Mouse (Mus musculus) embryonic facial prominence, embryonic 14.5 days (tissue): Measurements from ENCODE around the gene Ythdf1. TPM values are rescaled to one million over a fixed set of nuclear protein-coding genes. Genes with fewer than 3 reads are reported as not detected.

ENCODE experiments used
- ATAC-seq: fragments of 200-750 bp; cut with Nextera tagmentation; 2 replicates; pipeline ENCODE4 v1.8.0; 2017; ENCODE audit warnings: low read depth, moderate number of reproducible peaks, moderate TSS enrichment
- DNase-seq: peaks from one replicate; pipeline ENCODE4 v3.0.0-alpha.2; 2015; ENCODE audit warnings: low spot score
- H3K27ac ChIP-seq: fragments of 300-500 bp; sonication (generic); replicated peaks from 2 replicates; pipeline ENCODE4 v1.5.1; 2014; ENCODE audit warnings: low read depth, mild to moderate bottlenecking, low read length, moderate library complexity
- H3K27me3 ChIP-seq: fragments of 300-500 bp; sonication (generic); replicated peaks from 2 replicates; pipeline ENCODE4 v1.6.1; 2014; ENCODE audit warnings: low read length; ENCODE audit not compliant: control insufficient read depth, insufficient read depth
- H3K36me3 ChIP-seq: fragments of 300-500 bp; sonication (generic); 2 replicates; pipeline ENCODE4 v1.6.1; 2014; ENCODE audit warnings: low read length, mixed read lengths; ENCODE audit not compliant: control insufficient read depth, insufficient read depth
- H3K4me1 ChIP-seq: fragments of 300-500 bp; sonication (generic); 2 replicates; pipeline ENCODE4 v1.6.1; 2014; ENCODE audit warnings: antibody characterized with exemption, low read length; ENCODE audit not compliant: control insufficient read depth, insufficient read depth
- H3K4me2 ChIP-seq: fragments of 300-500 bp; sonication (generic); 2 replicates; pipeline ENCODE4 v1.6.1; 2014; ENCODE audit warnings: low read depth, mild to moderate bottlenecking, low read length, moderate library complexity, mixed read lengths
- H3K4me3 ChIP-seq: fragments of 300-500 bp; sonication (generic); 2 replicates; pipeline ENCODE4 v1.5.1; 2014; ENCODE audit warnings: low read depth, mild to moderate bottlenecking, low read length
- H3K9ac ChIP-seq: fragments of 300-500 bp; sonication (generic); 2 replicates; pipeline ENCODE4 v1.6.1; 2014; ENCODE audit warnings: low read depth, mild to moderate bottlenecking, low read length, moderate library complexity, mixed read lengths
- H3K9me3 ChIP-seq: fragments of 300-500 bp; sonication (generic); 2 replicates; pipeline ENCODE4 v1.6.1; 2016; ENCODE audit warnings: low read length; ENCODE audit not compliant: control insufficient read depth
- WGBS: fragments of 180-500 bp; shearing (Covaris S2); extraction: QIAGEN DNeasy Blood & Tissue Kit; methylation state at CpG from one replicate; pipeline ENCODE4 v1.1.7; 2014; 5-methylcytosine and 5-hydroxymethylcytosine counted together
- polyA plus RNA-seq: library from polyadenylated mRNA; unstranded; fragments of >200 nt; fragmentation: Nextera tagmentation; extraction: Ambion mirVana; gene quantifications from 2 replicates; pipeline ENCODE4 v1.2.1, GENCODE M21; 2014

The Ythdf1 gene
- polyA plus RNA-seq, 1 experiment from 2014 or later, result 62.2 TPM

- Histone ChIP-seq H3K27me3 (no peaks in the 10 kb centered on the region), H3K4me2 (no peak overlapping the region), H3K4me1 (no peaks in the 10 kb centered on the region), H3K4me3 (no peak overlapping the region), H3K36me3 (no peaks in the 10 kb centered on the region), H3K9ac (no peak overlapping the region), H3K27ac (no peak overlapping the region), H3K9me3 (no peaks in the 10 kb centered on the region)
- ATAC-seq (no peak), DNase-seq (peak; percentile 55)
- WGBS, result 4% methylated on average over 4 of the region's 4 CpGs
Observed at GRCm38 (mm10) chr2:180925176-180925575, 4.4 kb upstream of the Ythdf1 start.

DNA sequence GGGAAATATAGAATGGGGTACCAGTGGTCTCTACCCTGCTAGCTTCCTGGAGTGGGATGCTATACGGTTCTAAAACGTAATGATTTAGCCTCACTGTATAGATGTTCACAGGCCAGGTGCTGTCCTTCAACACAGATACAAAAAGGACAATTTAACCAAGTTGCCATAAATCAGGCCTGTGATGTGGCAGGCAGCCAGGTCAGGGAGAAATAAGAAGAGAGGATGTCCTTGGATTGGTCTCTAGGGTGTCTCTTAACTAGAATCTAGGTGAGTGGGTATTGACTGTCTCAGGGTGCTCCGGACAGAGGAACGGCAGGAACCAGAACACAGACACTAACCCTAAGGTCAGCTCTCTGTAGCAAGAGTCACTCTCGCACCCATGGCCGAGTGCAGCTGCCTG, 2.0 kb upstream of the Ythdf1 start:
- WGBS, result 94% methylated on average over 6 of the region's 6 CpGs
- ATAC-seq (no peak), DNase-seq (no peak)
- Histone ChIP-seq H3K27ac (no peak overlapping the region), H3K4me1 (peaks cover 7% of the 10 kb centered on the region), H3K27me3 (no peaks in the 10 kb centered on the region), H3K4me2 (no peak overlapping the region), H3K9ac (no peak overlapping the region), H3K36me3 (peaks cover 13% of the 10 kb centered on the region), H3K9me3 (no peaks in the 10 kb centered on the region), H3K4me3 (no peak overlapping the region)

DNA sequence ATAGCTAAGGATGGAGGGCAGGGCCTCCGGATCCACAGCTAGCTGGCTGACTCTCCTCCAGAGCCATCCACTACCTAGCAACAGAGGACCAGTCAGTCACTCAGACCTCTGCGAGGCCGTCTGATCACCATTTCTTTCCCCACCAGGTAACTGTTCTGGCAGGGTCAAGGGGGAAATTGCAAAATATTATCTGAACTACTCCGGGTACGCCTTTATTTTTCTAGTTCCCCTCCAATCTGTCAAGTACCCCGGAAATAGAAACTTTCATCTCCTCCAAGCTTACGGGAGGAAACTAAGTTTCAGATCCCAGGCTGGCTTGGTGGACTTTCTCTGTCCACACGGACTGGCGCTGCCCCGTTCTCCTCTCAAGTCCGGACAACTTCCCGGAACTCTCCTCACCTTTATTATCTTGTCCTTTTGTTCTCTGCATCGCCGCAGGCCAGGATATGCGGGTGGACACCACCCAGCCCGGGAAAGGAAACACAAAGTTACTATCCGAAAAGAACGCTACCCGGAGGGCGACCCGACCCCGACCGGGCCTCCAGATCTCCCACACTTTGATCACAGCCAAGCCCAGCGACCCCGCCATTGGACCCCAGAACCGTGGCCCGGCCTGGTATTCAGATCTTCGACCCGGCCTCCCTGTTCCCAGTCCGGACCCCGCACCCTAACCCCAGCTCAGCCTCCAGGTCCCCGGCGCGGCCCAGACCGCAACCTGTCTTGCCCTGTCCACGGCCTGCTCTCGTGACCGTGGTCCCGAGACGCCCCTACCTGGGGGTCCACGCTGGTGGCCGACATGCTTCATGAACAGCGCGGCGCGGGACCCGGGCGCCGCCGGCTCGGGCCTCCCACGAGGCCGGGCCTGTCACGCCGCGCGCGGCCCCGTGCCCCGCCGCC, 588 bp downstream of the Ythdf1 start:
- H3K9ac ChIP-seq, result peak overlapping the region; percentile 95
- 1% methylated on average over 45 of the region's 61 CpGs for WGBS

DNA sequence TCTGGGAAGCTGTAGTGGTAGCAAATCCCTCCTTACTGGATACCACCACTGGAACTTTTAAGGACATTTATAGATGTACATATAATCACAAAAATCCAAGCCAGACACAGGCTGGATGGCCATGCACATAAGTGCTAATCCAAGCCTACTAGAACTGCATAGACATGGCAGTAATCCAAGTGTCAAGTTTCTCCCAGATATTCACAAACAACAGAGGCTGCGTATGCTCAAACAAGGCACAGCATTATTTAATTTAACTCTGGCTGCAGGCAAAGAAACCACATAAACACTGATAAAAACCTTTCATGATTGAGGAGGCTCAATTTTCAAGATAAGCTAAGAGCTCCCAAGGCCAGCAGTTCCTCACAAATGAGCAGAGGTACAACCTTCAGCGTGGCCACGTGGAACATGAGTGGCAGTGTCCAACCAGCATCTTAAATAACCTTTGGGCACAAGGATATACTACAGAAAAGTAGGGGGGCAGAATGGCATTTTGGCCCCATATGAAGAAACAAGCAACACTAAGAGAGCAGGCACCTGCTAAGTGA, 4.8 kb downstream of the Ythdf1 start:
- H3K9me3 ChIP-seq, result no peaks in the 10 kb centered on the region
- DNase-seq (peak; percentile 67), ATAC-seq (no peak)
- no peaks in the 10 kb centered on the region for H3K27me3 ChIP-seq
- peaks cover 7% of the 10 kb centered on the region for H3K4me1 ChIP-seq
- H3K36me3 ChIP-seq, result peaks cover 68% of the 10 kb centered on the region
- H3K9ac ChIP-seq, result no peak overlapping the region
- WGBS, result 55% methylated on average over 3 of the region's 3 CpGs
- H3K4me2 ChIP-seq, result no peak overlapping the region
- H3K4me3 ChIP-seq, result no peak overlapping the region
- H3K27ac ChIP-seq, result no peak overlapping the region

More for the DNA sequence above, 588 bp downstream of the Ythdf1 start:
- Histone ChIP-seq H3K4me2 (peak overlapping the region; percentile 79), H3K36me3 (peaks cover 30% of the 10 kb centered on the region), H3K27ac (peak overlapping the region; percentile 71), H3K4me1 (peaks cover 7% of the 10 kb centered on the region), H3K27me3 (no peaks in the 10 kb centered on the region), H3K4me3 (peak overlapping the region; percentile 100), H3K9me3 (no peaks in the 10 kb centered on the region)
- DNase-seq, result no peak
- ATAC-seq, result no peak; the same call in 1 of the 2 replicates

DNA sequence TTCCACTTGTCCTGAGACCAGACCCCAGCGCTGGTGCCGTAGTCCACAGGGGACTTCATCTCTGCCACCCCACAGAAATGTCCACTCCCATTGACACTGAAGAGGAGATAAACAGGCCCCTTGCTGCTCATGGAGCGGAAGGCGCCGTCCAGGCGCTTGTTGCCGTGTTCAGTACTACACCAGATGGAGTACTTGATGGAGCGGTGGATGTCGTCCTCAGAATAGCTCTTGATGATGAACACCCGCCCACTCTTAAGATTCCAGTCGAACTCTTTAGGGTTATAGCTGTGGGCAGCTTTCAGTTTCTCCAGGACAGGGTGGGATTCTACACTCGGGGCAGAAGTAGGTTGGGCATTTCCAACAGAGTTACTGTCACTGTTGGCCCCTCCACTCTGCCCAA, 9.8 kb downstream of the Ythdf1 start:
- H3K4me1 ChIP-seq, result no peaks in the 10 kb centered on the region
- H3K27ac ChIP-seq, result no peak overlapping the region
- H3K9ac ChIP-seq, result no peak overlapping the region
- H3K4me3 ChIP-seq, result no peak overlapping the region
- DNase-seq, result no peak
- no peaks in the 10 kb centered on the region for H3K27me3 ChIP-seq
- WGBS, result 96% methylated on average over 12 of the region's 12 CpGs
- no peak for ATAC-seq
- peaks cover 77% of the 10 kb centered on the region for H3K36me3 ChIP-seq
- no peaks in the 10 kb centered on the region for H3K9me3 ChIP-seq
- H3K4me2 ChIP-seq, result no peak overlapping the region

DNA sequence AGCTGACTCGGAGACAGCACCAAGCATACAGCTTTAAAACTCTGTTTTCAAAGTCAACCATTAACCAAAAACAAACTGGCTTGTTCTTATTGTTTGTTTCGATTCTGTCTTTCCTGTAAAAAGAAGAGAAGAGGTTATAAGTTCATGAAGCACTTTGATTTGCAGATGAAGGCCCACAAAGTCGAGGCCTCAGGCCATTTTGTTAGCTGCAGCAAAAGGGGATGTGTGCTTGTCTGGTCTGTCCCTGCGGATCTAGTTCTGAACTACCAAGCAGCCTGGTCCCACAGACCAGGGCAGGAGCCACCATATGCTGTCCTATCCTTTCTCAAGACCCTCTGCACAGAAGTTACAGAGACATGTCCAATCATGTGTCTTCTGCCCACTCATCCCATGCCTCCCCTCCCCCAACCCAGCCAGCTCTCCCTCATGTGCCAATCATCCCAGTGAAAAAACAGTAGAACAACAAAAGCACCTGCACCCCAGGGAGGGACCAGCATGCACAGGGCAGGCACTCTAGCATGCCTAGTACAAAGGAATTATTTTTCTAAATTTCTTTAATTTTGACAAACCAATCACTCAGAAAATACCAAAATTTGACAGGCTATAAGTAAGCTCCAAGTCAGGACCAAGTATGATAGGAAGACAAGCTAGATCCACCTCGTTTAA, 15.1 kb downstream of the Ythdf1 start:
- Histone ChIP-seq H3K27ac (no peak overlapping the region), H3K4me1 (no peaks in the 10 kb centered on the region), H3K36me3 (peaks cover 52% of the 10 kb centered on the region), H3K4me3 (no peak overlapping the region), H3K27me3 (no peaks in the 10 kb centered on the region), H3K9me3 (no peaks in the 10 kb centered on the region), H3K4me2 (no peak overlapping the region), H3K9ac (no peak overlapping the region)
- ATAC-seq (no peak), DNase-seq (no peak)
- 64% methylated on average over 5 of the region's 5 CpGs for WGBS

GRCm38 (mm10) chr2:180904435-180905208, 16.1 kb downstream of the Ythdf1 start:
- no peak for ATAC-seq
- Histone ChIP-seq H3K27ac (no peak overlapping the region), H3K9me3 (no peaks in the 10 kb centered on the region), H3K4me1 (no peaks in the 10 kb centered on the region), H3K4me2 (no peak overlapping the region), H3K4me3 (no peak overlapping the region), H3K9ac (no peak overlapping the region), H3K36me3 (peaks cover 42% of the 10 kb centered on the region; the same call in 1 of the 2 replicates), H3K27me3 (no peaks in the 10 kb centered on the region)
- no peak for DNase-seq
- WGBS, result 91% methylated on average over 18 of the region's 18 CpGs

DNA sequence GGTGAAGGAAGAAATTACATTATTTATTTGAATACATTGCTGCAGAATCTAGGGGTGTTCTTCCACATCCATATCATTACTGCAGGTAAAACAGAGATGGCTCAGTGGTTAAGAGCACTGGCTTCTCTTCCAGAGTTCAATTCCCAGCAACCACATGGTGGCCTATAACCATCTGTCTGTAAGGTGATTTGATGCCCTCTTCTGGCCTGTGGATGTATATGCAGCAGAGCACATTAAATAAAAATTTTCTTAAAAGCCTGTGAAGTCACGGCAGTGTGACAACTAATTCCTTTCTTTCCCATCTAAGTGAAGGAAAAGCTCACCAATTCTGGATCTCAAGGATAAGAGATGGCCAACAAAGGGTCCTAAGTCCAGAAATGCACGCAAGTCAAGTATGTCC, 18.7 kb downstream of the Ythdf1 start:
- H3K4me3 ChIP-seq, result no peak overlapping the region
- H3K9me3 ChIP-seq, result no peaks in the 10 kb centered on the region
- H3K36me3 ChIP-seq, result peaks cover 23% of the 10 kb centered on the region; the same call in 1 of the 2 replicates
- no peak overlapping the region for H3K4me2 ChIP-seq
- no peak overlapping the region for H3K27ac ChIP-seq
- no peak for DNase-seq
- WGBS, result 48% methylated on average over 2 of the region's 2 CpGs
- no peak for ATAC-seq
- no peaks in the 10 kb centered on the region for H3K4me1 ChIP-seq
- no peak overlapping the region for H3K9ac ChIP-seq
- H3K27me3 ChIP-seq, result peaks cover 3% of the 10 kb centered on the region; the same call in 1 of the 2 replicates
